Mouse (Mus musculus): Measurements from ENCODE around the gene Trappc11. TPM values are rescaled to one million over a fixed set of nuclear protein-coding genes. Genes with fewer than 3 reads are reported as not detected.

The Trappc11 gene
- polyA plus RNA-seq, 1 experiment: 17.2 TPM

DNA sequence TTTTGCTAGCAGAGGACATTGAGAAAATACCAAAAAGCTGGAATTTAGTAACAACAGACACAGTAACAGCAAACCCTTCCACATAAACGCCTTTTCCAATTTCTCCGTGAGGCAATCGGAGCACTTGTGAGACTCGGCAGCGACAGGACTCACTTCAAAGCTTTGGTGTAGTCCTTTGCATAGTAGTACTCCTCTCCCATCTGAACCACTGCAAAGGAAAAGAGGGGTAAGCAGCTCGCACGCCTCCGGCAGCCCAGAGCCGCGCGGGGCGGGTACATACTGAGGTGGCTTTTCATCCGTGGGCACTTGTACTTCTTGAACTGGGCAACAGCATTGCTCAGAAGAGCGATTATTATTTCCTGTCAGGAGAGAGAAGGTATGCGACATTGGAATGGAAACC lies 19.7 kb downstream of the Trappc11 start:
- no peaks in the 10 kb centered on the region for H3K27me3 ChIP-seq (ENCODE audit: control insufficient read depth, insufficient read depth, low read length)
- no peak for TF ChIP-seq POLR2A (IDR thresholded peaks at IDR 0.05; ENCODE audit: control insufficient read depth, low read depth, low read length)
- no peak for TF ChIP-seq CTCF (IDR thresholded peaks at IDR 0.05; ENCODE audit: control insufficient read depth, insufficient read depth, insufficient replicate concordance, low read depth, low read length)
- no peak overlapping the region for H3K27ac ChIP-seq (ENCODE audit: control insufficient read depth, insufficient read depth, low read depth, low read length)
- H3K4me3 ChIP-seq (ENCODE audit: control insufficient read depth, low read depth, low read length): no peak overlapping the region
- H3K4me1 ChIP-seq (ENCODE audit: control insufficient read depth, insufficient read depth, low read length): no peaks in the 10 kb centered on the region; the same call in 1 of the 2 replicates
- peaks cover 3% of the 10 kb centered on the region for H3K36me3 ChIP-seq (ENCODE audit: control insufficient read depth, insufficient read depth, low read length)

DNA sequence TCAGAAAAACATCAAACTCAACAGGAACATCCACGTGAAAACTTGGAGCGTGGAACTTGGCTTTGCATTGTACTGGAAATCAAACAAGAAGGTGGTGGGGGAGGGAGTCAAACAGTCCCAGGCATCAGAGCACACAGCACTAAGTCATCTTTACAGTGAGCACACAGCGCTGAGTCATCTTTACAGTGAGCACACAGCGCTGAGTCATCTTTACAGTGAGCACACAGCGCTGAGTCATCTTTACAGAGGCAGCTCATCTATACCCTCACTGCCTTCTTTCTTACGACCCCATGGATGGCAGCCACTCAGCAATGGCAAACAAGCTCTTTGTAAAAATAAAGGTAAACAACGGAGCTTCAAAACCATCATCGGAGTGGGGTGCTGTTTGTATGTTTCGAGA lies 22.3 kb downstream of the Trappc11 start:
- H3K27me3 ChIP-seq (ENCODE audit: control insufficient read depth, insufficient read depth, low read length): no peaks in the 10 kb centered on the region
- no peaks in the 10 kb centered on the region; the same call in 1 of the 2 replicates for H3K4me1 ChIP-seq (ENCODE audit: control insufficient read depth, insufficient read depth, low read length)
- TF ChIP-seq CTCF (IDR thresholded peaks at IDR 0.05; ENCODE audit: control insufficient read depth, insufficient read depth, insufficient replicate concordance, low read depth, low read length) (no peak), POLR2A (IDR thresholded peaks at IDR 0.05; ENCODE audit: control insufficient read depth, low read depth, low read length) (no peak)
- H3K27ac ChIP-seq (ENCODE audit: control insufficient read depth, insufficient read depth, low read depth, low read length): no peak overlapping the region
- no peak overlapping the region for H3K4me3 ChIP-seq (ENCODE audit: control insufficient read depth, low read depth, low read length)
- H3K36me3 ChIP-seq (ENCODE audit: control insufficient read depth, insufficient read depth, low read length): peaks cover 1% of the 10 kb centered on the region

DNA sequence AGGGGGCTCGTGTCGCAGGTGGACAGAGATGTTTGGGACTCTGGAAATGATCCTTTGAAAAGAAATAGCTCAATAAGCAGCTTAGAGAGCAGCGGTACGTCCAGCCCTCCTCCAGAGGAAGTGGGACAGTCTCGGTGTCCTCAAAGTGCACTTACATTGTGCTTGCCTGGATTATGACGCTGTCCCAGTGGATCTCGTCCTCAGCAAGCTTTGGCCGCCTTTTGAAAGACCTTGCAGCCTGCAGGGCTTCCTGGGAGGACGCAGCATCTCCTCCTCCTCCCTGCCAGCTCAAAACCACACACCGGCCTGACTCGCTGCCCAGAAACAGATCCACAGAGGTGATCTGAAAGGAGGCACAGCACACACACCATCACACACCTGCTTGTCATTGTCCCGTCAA lies 27.8 kb downstream of the Trappc11 start:
- H3K4me3 ChIP-seq (ENCODE audit: control insufficient read depth, low read depth, low read length): no peak overlapping the region
- no peak for TF ChIP-seq CTCF (IDR thresholded peaks at IDR 0.05; ENCODE audit: control insufficient read depth, insufficient read depth, insufficient replicate concordance, low read depth, low read length)
- no peak for TF ChIP-seq POLR2A (IDR thresholded peaks at IDR 0.05; ENCODE audit: control insufficient read depth, low read depth, low read length)
- H3K27me3 ChIP-seq (ENCODE audit: control insufficient read depth, insufficient read depth, low read length): no peaks in the 10 kb centered on the region
- H3K36me3 ChIP-seq (ENCODE audit: control insufficient read depth, insufficient read depth, low read length): no peaks in the 10 kb centered on the region; the same call in 1 of the 2 replicates
- no peaks in the 10 kb centered on the region; the same call in 1 of the 2 replicates for H3K4me1 ChIP-seq (ENCODE audit: control insufficient read depth, insufficient read depth, low read length)
- H3K27ac ChIP-seq (ENCODE audit: control insufficient read depth, insufficient read depth, low read depth, low read length): no peak overlapping the region

DNA sequence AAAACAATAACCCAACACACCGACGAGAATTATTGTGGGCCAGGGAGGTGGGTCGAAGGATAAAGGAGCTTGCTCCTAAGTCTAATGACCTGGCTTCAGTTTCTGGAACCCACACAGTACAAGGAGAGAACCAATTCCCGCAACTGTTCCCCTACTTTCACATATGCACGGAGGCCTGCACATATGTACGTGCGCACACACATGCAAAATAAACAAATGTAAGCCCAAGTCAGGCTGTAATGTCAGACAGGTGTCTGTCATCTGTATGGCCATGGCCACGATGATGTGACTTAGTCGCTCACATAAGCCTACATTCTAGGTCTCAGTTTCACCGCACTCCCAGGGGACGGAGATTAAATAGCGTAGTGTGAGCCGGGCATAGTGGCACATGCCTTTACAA lies 30.7 kb downstream of the Trappc11 start:
- no peaks in the 10 kb centered on the region; the same call in none of the 2 replicates for H3K36me3 ChIP-seq (ENCODE audit: control insufficient read depth, insufficient read depth, low read length)
- H3K4me1 ChIP-seq (ENCODE audit: control insufficient read depth, insufficient read depth, low read length): no peaks in the 10 kb centered on the region
- TF ChIP-seq POLR2A (IDR thresholded peaks at IDR 0.05; ENCODE audit: control insufficient read depth, low read depth, low read length) (no peak), CTCF (IDR thresholded peaks at IDR 0.05; ENCODE audit: control insufficient read depth, insufficient read depth, insufficient replicate concordance, low read depth, low read length) (no peak)
- no peak overlapping the region for H3K4me3 ChIP-seq (ENCODE audit: control insufficient read depth, low read depth, low read length)
- H3K27ac ChIP-seq (ENCODE audit: control insufficient read depth, insufficient read depth, low read depth, low read length): no peak overlapping the region
- no peaks in the 10 kb centered on the region for H3K27me3 ChIP-seq (ENCODE audit: control insufficient read depth, insufficient read depth, low read length)

- Histone ChIP-seq H3K36me3 (ENCODE audit: control insufficient read depth, insufficient read depth, low read length) (no peaks in the 10 kb centered on the region; the same call in none of the 2 replicates), H3K27me3 (ENCODE audit: control insufficient read depth, insufficient read depth, low read length) (no peaks in the 10 kb centered on the region), H3K4me1 (ENCODE audit: control insufficient read depth, insufficient read depth, low read length) (no peaks in the 10 kb centered on the region), H3K27ac (ENCODE audit: control insufficient read depth, insufficient read depth, low read depth, low read length) (no peak overlapping the region), H3K4me3 (ENCODE audit: control insufficient read depth, low read depth, low read length) (no peak overlapping the region)
- no peak for TF ChIP-seq CTCF (IDR thresholded peaks at IDR 0.05; ENCODE audit: control insufficient read depth, insufficient read depth, insufficient replicate concordance, low read depth, low read length)
- TF ChIP-seq POLR2A (IDR thresholded peaks at IDR 0.05; ENCODE audit: control insufficient read depth, low read depth, low read length): no peak
These were observed 31.3 kb downstream of the Trappc11 start for GRCm38 (mm10) chr8:47501994-47502393.

DNA sequence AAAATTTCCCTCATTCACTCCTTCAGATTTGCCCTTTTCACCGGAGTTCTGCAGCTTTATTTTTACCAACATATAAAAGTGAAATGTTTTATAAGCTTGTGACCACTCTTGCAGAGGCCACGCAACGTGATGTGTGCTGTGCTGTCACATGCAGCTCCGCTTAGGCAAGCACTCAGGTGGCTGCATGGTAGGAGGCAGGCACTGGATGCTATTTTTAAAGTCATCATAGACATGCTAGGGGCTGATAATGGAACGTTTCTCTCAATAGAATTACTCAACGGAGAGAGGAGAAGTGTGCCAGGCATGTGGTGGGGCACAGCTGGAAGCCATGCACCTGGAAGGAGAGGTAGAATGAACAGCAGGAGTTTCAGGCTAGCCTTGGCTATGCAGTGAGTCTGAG lies 37.8 kb downstream of the Trappc11 start:
- Histone ChIP-seq H3K27ac (ENCODE audit: control insufficient read depth, insufficient read depth, low read depth, low read length) (no peak overlapping the region), H3K4me1 (ENCODE audit: control insufficient read depth, insufficient read depth, low read length) (no peaks in the 10 kb centered on the region), H3K36me3 (ENCODE audit: control insufficient read depth, insufficient read depth, low read length) (peaks cover 3% of the 10 kb centered on the region), H3K4me3 (ENCODE audit: control insufficient read depth, low read depth, low read length) (no peak overlapping the region), H3K27me3 (ENCODE audit: control insufficient read depth, insufficient read depth, low read length) (no peaks in the 10 kb centered on the region)
- TF ChIP-seq CTCF (IDR thresholded peaks at IDR 0.05; ENCODE audit: control insufficient read depth, insufficient read depth, insufficient replicate concordance, low read depth, low read length) (no peak), POLR2A (IDR thresholded peaks at IDR 0.05; ENCODE audit: control insufficient read depth, low read depth, low read length) (no peak)

DNA sequence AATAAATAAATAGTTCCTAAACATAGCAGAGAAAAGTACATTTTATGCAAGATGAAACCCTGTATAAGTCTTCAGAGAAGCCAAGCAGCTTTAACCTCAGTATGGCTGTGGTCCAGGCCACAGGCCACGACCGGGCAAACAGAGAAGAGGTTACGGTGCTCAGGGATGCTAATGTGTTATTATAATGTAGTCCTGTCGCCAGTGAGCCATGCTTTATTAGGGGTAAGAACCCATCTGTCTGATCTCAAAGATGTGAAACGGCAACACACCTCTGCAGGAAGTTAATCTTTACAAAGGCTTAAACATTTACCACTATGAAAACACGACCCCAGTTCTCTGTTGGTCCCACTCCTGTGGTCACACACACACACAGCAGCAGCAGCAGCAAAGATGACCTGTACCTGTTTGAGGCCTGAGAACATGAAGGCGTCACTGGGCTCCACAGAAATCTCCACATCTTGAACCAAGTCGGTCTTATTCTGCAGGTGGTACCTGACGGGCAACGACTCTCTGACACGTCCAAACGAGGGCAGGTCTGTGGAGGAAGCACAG lies 38.6 kb downstream of the Trappc11 start:
- peaks cover 3% of the 10 kb centered on the region for H3K36me3 ChIP-seq (ENCODE audit: control insufficient read depth, insufficient read depth, low read length)
- TF ChIP-seq CTCF (IDR thresholded peaks at IDR 0.05; ENCODE audit: control insufficient read depth, insufficient read depth, insufficient replicate concordance, low read depth, low read length) (no peak), POLR2A (IDR thresholded peaks at IDR 0.05; ENCODE audit: control insufficient read depth, low read depth, low read length) (no peak)
- H3K4me3 ChIP-seq (ENCODE audit: control insufficient read depth, low read depth, low read length): no peak overlapping the region
- H3K27ac ChIP-seq (ENCODE audit: control insufficient read depth, insufficient read depth, low read depth, low read length): no peak overlapping the region
- H3K4me1 ChIP-seq (ENCODE audit: control insufficient read depth, insufficient read depth, low read length): no peaks in the 10 kb centered on the region
- H3K27me3 ChIP-seq (ENCODE audit: control insufficient read depth, insufficient read depth, low read length): no peaks in the 10 kb centered on the region

Measured in testis, adult 2 months (tissue).